Mouse (Mus musculus) intestine, embryonic 16.5 days (tissue): ENCODE data around the gene Mkks. TPM values are rescaled to one million over a fixed set of nuclear protein-coding genes. Genes with fewer than 3 reads are reported as not detected.
A peak's percentile ranks its signal among the peaks of the same experiment; 100 is the strongest.

Source experiments
- ATAC-seq: fragments of 200-750 bp; cut with Nextera tagmentation; 2 replicates; pipeline ENCODE4 v1.8.0; 2017; ENCODE audit warnings: moderate TSS enrichment, moderate library complexity
- H3K27ac ChIP-seq: fragments of 300-500 bp; sonication (generic); 2 replicates; pipeline ENCODE4 v1.5.1; 2014; ENCODE audit warnings: mild to moderate bottlenecking, low read length
- H3K27me3 ChIP-seq: fragments of 300-500 bp; sonication (generic); replicated peaks from 2 replicates; pipeline ENCODE4 v1.6.1; 2014; ENCODE audit warnings: low read length, control low read depth, mixed read lengths; ENCODE audit not compliant: control insufficient read depth, insufficient read depth
- H3K36me3 ChIP-seq: fragments of 300-500 bp; sonication (generic); 2 replicates; pipeline ENCODE4 v1.6.1; 2014; ENCODE audit warnings: low read length, control low read depth; ENCODE audit not compliant: control insufficient read depth, insufficient read depth
- H3K4me1 ChIP-seq: fragments of 300-500 bp; sonication (generic); 2 replicates; pipeline ENCODE4 v1.6.1; 2014; ENCODE audit warnings: low read length, control low read depth, mixed read lengths; ENCODE audit not compliant: control insufficient read depth, insufficient read depth
- H3K4me2 ChIP-seq: fragments of 300-500 bp; sonication (generic); 2 replicates; pipeline ENCODE4 v1.6.1; 2014; ENCODE audit warnings: low read depth, low read length, control low read depth
- H3K4me3 ChIP-seq: fragments of 300-500 bp; sonication (generic); 2 replicates; pipeline ENCODE4 v1.5.1; 2014; ENCODE audit warnings: mild to moderate bottlenecking, low read length
- H3K9ac ChIP-seq: fragments of 300-500 bp; sonication (generic); 2 replicates; pipeline ENCODE4 v1.6.1; 2014; ENCODE audit warnings: low read depth, low read length
- H3K9me3 ChIP-seq: fragments of 300-500 bp; sonication (generic); 2 replicates; pipeline ENCODE4 v1.6.1; 2016; ENCODE audit warnings: low read length, control low read depth; ENCODE audit not compliant: control insufficient read depth
- WGBS: fragments of 180-500 bp; shearing (Covaris S2); extraction: QIAGEN DNeasy Blood & Tissue Kit; methylation state at CpG from one replicate; pipeline ENCODE4 v1.1.7; 2014; 5-methylcytosine and 5-hydroxymethylcytosine counted together
- polyA plus RNA-seq: library from polyadenylated mRNA; unstranded; fragments of >200 nt; fragmentation: Nextera tagmentation; extraction: Ambion mirVana; gene quantifications from 2 replicates; pipeline ENCODE4 v1.2.1, GENCODE M21; 2015

The Mkks gene
- polyA plus RNA-seq, 1 experiment from 2014 or later, result 18.9 TPM

DNA sequence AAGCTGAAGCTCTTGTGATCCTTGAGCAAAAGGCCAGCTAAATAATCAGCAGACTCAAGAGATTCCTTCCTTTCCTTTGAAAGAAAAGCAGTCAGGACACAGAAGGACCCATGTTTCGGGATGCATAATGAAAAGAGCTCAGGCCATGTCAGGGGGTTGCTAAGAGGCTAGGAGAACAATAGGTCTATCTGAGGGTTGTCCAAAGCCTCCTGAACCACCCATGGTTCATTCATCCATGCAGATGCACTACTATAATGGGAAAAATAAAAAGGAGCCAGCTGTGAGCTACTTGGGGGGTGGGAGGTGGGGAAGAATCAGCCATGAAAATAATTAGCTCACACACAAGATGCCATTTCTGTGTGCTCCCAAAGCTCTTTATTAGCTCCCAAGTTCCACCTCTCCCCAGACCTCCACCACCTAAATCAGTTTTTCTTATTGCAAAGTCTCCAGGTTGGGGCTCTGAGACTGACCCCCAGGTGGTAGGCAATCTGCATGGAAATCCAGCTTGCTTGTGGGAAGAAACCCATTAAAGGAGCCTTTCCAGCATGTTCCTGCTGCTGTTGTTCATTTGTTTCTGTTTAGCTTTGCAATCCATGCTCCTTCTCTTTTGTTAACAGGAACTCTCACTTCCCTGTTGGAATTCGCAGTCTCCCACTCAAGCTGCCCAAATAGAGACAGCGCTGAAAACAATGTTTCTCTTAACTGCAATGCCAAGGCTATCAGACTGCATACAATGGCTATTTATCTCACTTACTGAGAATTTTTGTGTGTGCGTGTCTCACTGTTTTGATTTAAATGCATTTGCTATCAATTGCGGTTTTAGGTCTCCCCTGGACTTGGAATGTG is 36.4 kb downstream of the Mkks start:
- 48% methylated on average over 5 of the region's 5 CpGs for WGBS
- H3K9me3 ChIP-seq, result no peaks in the 10 kb centered on the region
- no peaks in the 10 kb centered on the region for H3K27me3 ChIP-seq
- no peak overlapping the region for H3K9ac ChIP-seq
- no peak for ATAC-seq
- no peaks in the 10 kb centered on the region for H3K4me1 ChIP-seq
- no peak overlapping the region for H3K4me2 ChIP-seq
- H3K4me3 ChIP-seq, result no peak overlapping the region
- H3K36me3 ChIP-seq, result no peaks in the 10 kb centered on the region
- no peak overlapping the region for H3K27ac ChIP-seq

GRCm38 (mm10) chr2:136850366-136850765 is 40.8 kb downstream of the Mkks start:
- WGBS, result 65% methylated on average over 3 of the region's 3 CpGs
- Histone ChIP-seq H3K36me3 (no peaks in the 10 kb centered on the region), H3K9me3 (0 out of 2 replicates have a peak, but pooled peaks cover 1% of the 10 kb centered on the region), H3K27ac (no peak overlapping the region), H3K9ac (no peak overlapping the region), H3K4me2 (no peak overlapping the region), H3K4me3 (no peak overlapping the region), H3K4me1 (no peaks in the 10 kb centered on the region), H3K27me3 (no peaks in the 10 kb centered on the region)
- ATAC-seq, result no peak

DNA sequence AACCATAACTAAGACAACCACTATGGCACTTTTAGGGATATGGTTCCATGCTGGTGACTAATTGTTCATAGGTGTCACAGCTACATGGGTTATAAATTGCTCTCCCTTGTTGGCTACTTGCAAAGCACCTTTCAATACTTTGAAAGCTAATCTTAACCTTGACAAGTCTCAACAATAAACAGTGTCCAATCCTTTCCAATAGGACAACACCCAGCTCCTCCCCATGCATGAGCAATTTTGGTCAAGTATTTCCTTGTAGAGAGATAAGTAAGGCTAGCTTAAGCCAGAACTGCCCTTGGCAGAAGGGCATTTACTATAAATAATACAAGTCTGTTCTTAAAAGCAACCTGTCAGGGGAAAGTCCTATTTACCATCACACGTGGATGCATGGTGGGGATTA is 53.2 kb downstream of the Mkks start:
- no peaks in the 10 kb centered on the region for H3K9me3 ChIP-seq
- WGBS, result 29% methylated on average over 1 of the region's 1 CpGs
- no peaks in the 10 kb centered on the region for H3K27me3 ChIP-seq
- no peak overlapping the region for H3K4me2 ChIP-seq
- H3K4me1 ChIP-seq, result no peaks in the 10 kb centered on the region; the same call in 1 of the 2 replicates
- no peak overlapping the region for H3K27ac ChIP-seq
- H3K9ac ChIP-seq, result no peak overlapping the region
- H3K4me3 ChIP-seq, result no peak overlapping the region
- ATAC-seq, result peak; percentile 71
- no peaks in the 10 kb centered on the region for H3K36me3 ChIP-seq

GRCm38 (mm10) chr2:136835882-136836281 is 55.3 kb downstream of the Mkks start:
- no peak overlapping the region for H3K9ac ChIP-seq
- no peak overlapping the region for H3K4me2 ChIP-seq
- H3K9me3 ChIP-seq, result no peaks in the 10 kb centered on the region
- WGBS, result 67% methylated on average over 3 of the region's 3 CpGs
- H3K36me3 ChIP-seq, result no peaks in the 10 kb centered on the region
- ATAC-seq, result no peak
- no peak overlapping the region for H3K4me3 ChIP-seq
- no peaks in the 10 kb centered on the region for H3K27me3 ChIP-seq
- H3K4me1 ChIP-seq, result no peaks in the 10 kb centered on the region; the same call in 1 of the 2 replicates
- no peak overlapping the region for H3K27ac ChIP-seq

GRCm38 (mm10) chr2:136834715-136835075 is 56.5 kb downstream of the Mkks start:
- 57% methylated on average over 1 of the region's 1 CpGs for WGBS
- Histone ChIP-seq H3K36me3 (no peaks in the 10 kb centered on the region), H3K4me2 (no peak overlapping the region), H3K27ac (no peak overlapping the region; the same call in 1 of the 2 replicates), H3K9ac (no peak overlapping the region), H3K4me1 (no peaks in the 10 kb centered on the region; the same call in 1 of the 2 replicates), H3K27me3 (no peaks in the 10 kb centered on the region), H3K9me3 (no peaks in the 10 kb centered on the region), H3K4me3 (no peak overlapping the region)
- ATAC-seq, result peak; percentile 90

DNA sequence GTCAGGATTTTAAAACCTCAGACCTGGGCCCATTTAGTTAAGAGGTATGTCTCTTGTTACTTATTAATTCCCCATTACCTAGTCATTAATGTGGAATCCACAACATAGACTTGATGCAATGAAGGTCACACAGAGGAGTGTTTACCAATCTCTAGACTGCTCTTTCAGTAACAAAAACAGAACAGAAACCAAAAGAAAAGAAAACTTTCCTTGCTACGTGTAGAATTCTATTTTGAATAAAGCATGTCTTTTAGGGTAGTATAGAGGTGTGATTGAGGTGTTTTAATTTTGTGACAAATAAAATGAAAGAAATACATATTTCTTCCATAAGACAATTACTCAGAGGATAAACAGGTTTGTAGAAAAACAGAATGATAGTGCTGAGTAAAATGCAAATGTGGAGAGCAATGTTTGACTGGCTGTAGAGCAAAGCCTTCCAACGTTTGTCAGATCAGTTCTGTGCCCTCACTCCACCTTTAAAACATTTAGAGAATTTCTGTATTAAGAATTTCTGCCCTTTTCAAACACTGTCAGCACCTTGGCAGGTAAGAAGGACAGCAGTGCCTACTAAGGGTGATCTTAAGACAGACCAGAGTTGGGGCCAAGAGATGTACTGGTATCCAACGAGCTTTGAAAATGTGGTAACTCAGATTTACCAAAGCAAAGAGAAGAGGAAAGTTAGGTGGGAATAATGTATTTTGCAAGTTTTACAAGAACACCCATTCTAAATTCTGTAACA is 57.0 kb downstream of the Mkks start:
- Histone ChIP-seq H3K9me3 (no peaks in the 10 kb centered on the region), H3K27ac (peak overlapping the region; percentile 57; the same call in 1 of the 2 replicates), H3K4me1 (no peaks in the 10 kb centered on the region; the same call in 1 of the 2 replicates), H3K36me3 (no peaks in the 10 kb centered on the region), H3K4me3 (no peak overlapping the region), H3K4me2 (no peak overlapping the region), H3K9ac (no peak overlapping the region), H3K27me3 (no peaks in the 10 kb centered on the region)
- WGBS, result 61% methylated on average over 3 of the region's 3 CpGs
- peak; percentile 51; the same call in 1 of the 2 replicates for ATAC-seq

GRCm38 (mm10) chr2:136832936-136833335 is 58.3 kb downstream of the Mkks start:
- Histone ChIP-seq H3K9ac (no peak overlapping the region), H3K4me3 (no peak overlapping the region), H3K36me3 (no peaks in the 10 kb centered on the region), H3K27ac (no peak overlapping the region), H3K4me2 (no peak overlapping the region), H3K9me3 (no peaks in the 10 kb centered on the region), H3K27me3 (no peaks in the 10 kb centered on the region), H3K4me1 (no peaks in the 10 kb centered on the region; the same call in 1 of the 2 replicates)
- 51% methylated on average over 3 of the region's 3 CpGs for WGBS
- no peak for ATAC-seq

- Histone ChIP-seq H3K9ac (no peak overlapping the region), H3K36me3 (no peaks in the 10 kb centered on the region), H3K4me2 (no peak overlapping the region), H3K27ac (no peak overlapping the region), H3K4me3 (no peak overlapping the region), H3K9me3 (no peaks in the 10 kb centered on the region), H3K27me3 (no peaks in the 10 kb centered on the region), H3K4me1 (0 out of 2 replicates have a peak, but pooled peaks cover 2% of the 10 kb centered on the region)
- WGBS, result 67% methylated on average over 4 of the region's 4 CpGs
- ATAC-seq, result no peak
These were observed 63.6 kb downstream of the Mkks start for GRCm38 (mm10) chr2:136827612-136828011.
